Mouse (Mus musculus): ENCODE results near the gene Trim38. TPM values are rescaled to one million over a fixed set of nuclear protein-coding genes. Genes with fewer than 3 reads are reported as not detected.
A peak's percentile ranks its signal among the peaks of the same experiment; 100 is the strongest.

The Trim38 gene
- polyA plus RNA-seq, 1 experiment from 2014 or later: not detected

- Histone ChIP-seq H3K27ac (ENCODE audit: low read length) (peak overlapping the region; percentile 96), H3K27me3 (ENCODE audit: control insufficient read depth, insufficient read depth, low read length) (no peaks in the 10 kb centered on the region), H3K4me1 (ENCODE audit: control insufficient read depth, insufficient read depth, low read length) (peaks cover 22% of the 10 kb centered on the region), H3K36me3 (ENCODE audit: control insufficient read depth, insufficient read depth) (no peaks in the 10 kb centered on the region), H3K9ac (ENCODE audit: low read length) (peak overlapping the region; percentile 86), H3K4me3 (ENCODE audit: low read length) (peak overlapping the region; percentile 76), H3K4me2 (ENCODE audit: low read depth, low read length) (peak overlapping the region; percentile 89), H3K9me3 (replicated peaks; ENCODE audit: control insufficient read depth, low read length) (no peaks in the 10 kb centered on the region)
- no peak for ATAC-seq (replicated peaks; ENCODE audit: extremely low read depth, insufficient read depth, low FRiP score)
- 40% methylated on average over 11 of the region's 12 CpGs for WGBS
Measured at GRCm38 (mm10) chr13:23764324-23765171, 5.2 kb upstream of the Trim38 start.

GRCm38 (mm10) chr13:23765172-23765513 is 4.6 kb upstream of the Trim38 start:
- Histone ChIP-seq H3K36me3 (ENCODE audit: control insufficient read depth, insufficient read depth) (no peaks in the 10 kb centered on the region), H3K9me3 (replicated peaks; ENCODE audit: control insufficient read depth, low read length) (no peaks in the 10 kb centered on the region), H3K27ac (ENCODE audit: low read length) (no peak overlapping the region), H3K4me3 (ENCODE audit: low read length) (no peak overlapping the region), H3K27me3 (ENCODE audit: control insufficient read depth, insufficient read depth, low read length) (no peaks in the 10 kb centered on the region), H3K4me1 (ENCODE audit: control insufficient read depth, insufficient read depth, low read length) (peaks cover 18% of the 10 kb centered on the region), H3K9ac (ENCODE audit: low read length) (no peak overlapping the region), H3K4me2 (ENCODE audit: low read depth, low read length) (no peak overlapping the region)
- ATAC-seq (replicated peaks; ENCODE audit: extremely low read depth, insufficient read depth, low FRiP score): no peak
- 64% methylated on average over 1 of the region's 1 CpGs for WGBS

GRCm38 (mm10) chr13:23766772-23767171 is 2.9 kb upstream of the Trim38 start:
- no peaks in the 10 kb centered on the region for H3K27me3 ChIP-seq (ENCODE audit: control insufficient read depth, insufficient read depth, low read length)
- no peaks in the 10 kb centered on the region for H3K36me3 ChIP-seq (ENCODE audit: control insufficient read depth, insufficient read depth)
- no peak overlapping the region for H3K9ac ChIP-seq (ENCODE audit: low read length)
- H3K4me3 ChIP-seq (ENCODE audit: low read length): no peak overlapping the region
- peaks cover 14% of the 10 kb centered on the region for H3K4me1 ChIP-seq (ENCODE audit: control insufficient read depth, insufficient read depth, low read length)
- no peaks in the 10 kb centered on the region for H3K9me3 ChIP-seq (replicated peaks; ENCODE audit: control insufficient read depth, low read length)
- H3K4me2 ChIP-seq (ENCODE audit: low read depth, low read length): no peak overlapping the region
- no peak for ATAC-seq (replicated peaks; ENCODE audit: extremely low read depth, insufficient read depth, low FRiP score)
- no peak overlapping the region for H3K27ac ChIP-seq (ENCODE audit: low read length)

GRCm38 (mm10) chr13:23768834-23769397 is 797 bp upstream of the Trim38 start:
- Histone ChIP-seq H3K4me3 (ENCODE audit: low read length) (no peak overlapping the region), H3K27ac (ENCODE audit: low read length) (no peak overlapping the region), H3K9ac (ENCODE audit: low read length) (no peak overlapping the region), H3K27me3 (ENCODE audit: control insufficient read depth, insufficient read depth, low read length) (no peaks in the 10 kb centered on the region), H3K4me2 (ENCODE audit: low read depth, low read length) (no peak overlapping the region), H3K9me3 (replicated peaks; ENCODE audit: control insufficient read depth, low read length) (no peaks in the 10 kb centered on the region), H3K4me1 (ENCODE audit: control insufficient read depth, insufficient read depth, low read length) (peaks cover 17% of the 10 kb centered on the region), H3K36me3 (ENCODE audit: control insufficient read depth, insufficient read depth) (no peaks in the 10 kb centered on the region)
- no peak for ATAC-seq (replicated peaks; ENCODE audit: extremely low read depth, insufficient read depth, low FRiP score)
- 36% methylated on average over 5 of the region's 5 CpGs for WGBS

- no peaks in the 10 kb centered on the region for H3K27me3 ChIP-seq (ENCODE audit: control insufficient read depth, insufficient read depth, low read length)
- no peaks in the 10 kb centered on the region for H3K36me3 ChIP-seq (ENCODE audit: control insufficient read depth, insufficient read depth)
- no peaks in the 10 kb centered on the region for H3K9me3 ChIP-seq (replicated peaks; ENCODE audit: control insufficient read depth, low read length)
- H3K4me2 ChIP-seq (ENCODE audit: low read depth, low read length): peak overlapping the region; percentile 61
- peak; percentile 89 for ATAC-seq (replicated peaks; ENCODE audit: extremely low read depth, insufficient read depth, low FRiP score)
- peak overlapping the region; percentile 36 for H3K4me3 ChIP-seq (ENCODE audit: low read length)
- peak overlapping the region; percentile 46 for H3K9ac ChIP-seq (ENCODE audit: low read length)
- 18% methylated on average over 21 of the region's 21 CpGs for WGBS
- H3K27ac ChIP-seq (ENCODE audit: low read length): no peak overlapping the region
- peaks cover 11% of the 10 kb centered on the region; the same call in 1 of the 2 replicates for H3K4me1 ChIP-seq (ENCODE audit: control insufficient read depth, insufficient read depth, low read length)
Measured at GRCm38 (mm10) chr13:23772561-23773313, 3.0 kb downstream of the Trim38 start.

GRCm38 (mm10) chr13:23778339-23778738 is 8.6 kb downstream of the Trim38 start:
- no peaks in the 10 kb centered on the region for H3K4me1 ChIP-seq (ENCODE audit: control insufficient read depth, insufficient read depth, low read length)
- H3K9ac ChIP-seq (ENCODE audit: low read length): no peak overlapping the region
- H3K27ac ChIP-seq (ENCODE audit: low read length): no peak overlapping the region
- no peaks in the 10 kb centered on the region for H3K36me3 ChIP-seq (ENCODE audit: control insufficient read depth, insufficient read depth)
- no peaks in the 10 kb centered on the region for H3K27me3 ChIP-seq (ENCODE audit: control insufficient read depth, insufficient read depth, low read length)
- ATAC-seq (replicated peaks; ENCODE audit: extremely low read depth, insufficient read depth, low FRiP score): no peak
- 92% methylated on average over 7 of the region's 7 CpGs for WGBS
- no peak overlapping the region for H3K4me3 ChIP-seq (ENCODE audit: low read length)
- H3K4me2 ChIP-seq (ENCODE audit: low read depth, low read length): no peak overlapping the region
- H3K9me3 ChIP-seq (replicated peaks; ENCODE audit: control insufficient read depth, low read length): no peaks in the 10 kb centered on the region

GRCm38 (mm10) chr13:23779025-23779424 is 9.3 kb downstream of the Trim38 start:
- WGBS: 61% methylated on average over 4 of the region's 4 CpGs
- Histone ChIP-seq H3K4me2 (ENCODE audit: low read depth, low read length) (no peak overlapping the region), H3K4me3 (ENCODE audit: low read length) (no peak overlapping the region), H3K27me3 (ENCODE audit: control insufficient read depth, insufficient read depth, low read length) (no peaks in the 10 kb centered on the region), H3K9ac (ENCODE audit: low read length) (no peak overlapping the region), H3K4me1 (ENCODE audit: control insufficient read depth, insufficient read depth, low read length) (no peaks in the 10 kb centered on the region), H3K36me3 (ENCODE audit: control insufficient read depth, insufficient read depth) (no peaks in the 10 kb centered on the region), H3K27ac (ENCODE audit: low read length) (no peak overlapping the region), H3K9me3 (replicated peaks; ENCODE audit: control insufficient read depth, low read length) (no peaks in the 10 kb centered on the region)
- no peak for ATAC-seq (replicated peaks; ENCODE audit: extremely low read depth, insufficient read depth, low FRiP score)

GRCm38 (mm10) chr13:23792520-23792919 is 22.8 kb downstream of the Trim38 start:
- no peak overlapping the region for H3K27ac ChIP-seq (ENCODE audit: low read length)
- no peaks in the 10 kb centered on the region for H3K27me3 ChIP-seq (ENCODE audit: control insufficient read depth, insufficient read depth, low read length)
- ATAC-seq (replicated peaks; ENCODE audit: extremely low read depth, insufficient read depth, low FRiP score): no peak
- no peaks in the 10 kb centered on the region for H3K9me3 ChIP-seq (replicated peaks; ENCODE audit: control insufficient read depth, low read length)
- no peaks in the 10 kb centered on the region for H3K4me1 ChIP-seq (ENCODE audit: control insufficient read depth, insufficient read depth, low read length)
- H3K9ac ChIP-seq (ENCODE audit: low read length): no peak overlapping the region
- H3K4me2 ChIP-seq (ENCODE audit: low read depth, low read length): no peak overlapping the region
- 40% methylated on average over 2 of the region's 2 CpGs for WGBS
- no peak overlapping the region for H3K4me3 ChIP-seq (ENCODE audit: low read length)
- H3K36me3 ChIP-seq (ENCODE audit: control insufficient read depth, insufficient read depth): no peaks in the 10 kb centered on the region

GRCm38 (mm10) chr13:23799405-23799804 is 29.7 kb downstream of the Trim38 start:
- H3K9ac ChIP-seq (ENCODE audit: low read length): no peak overlapping the region
- no peak overlapping the region for H3K4me2 ChIP-seq (ENCODE audit: low read depth, low read length)
- H3K4me3 ChIP-seq (ENCODE audit: low read length): no peak overlapping the region
- 71% methylated on average over 5 of the region's 5 CpGs for WGBS
- no peaks in the 10 kb centered on the region for H3K27me3 ChIP-seq (ENCODE audit: control insufficient read depth, insufficient read depth, low read length)
- H3K36me3 ChIP-seq (ENCODE audit: control insufficient read depth, insufficient read depth): no peaks in the 10 kb centered on the region
- no peak for ATAC-seq (replicated peaks; ENCODE audit: extremely low read depth, insufficient read depth, low FRiP score)
- H3K9me3 ChIP-seq (replicated peaks; ENCODE audit: control insufficient read depth, low read length): no peaks in the 10 kb centered on the region
- H3K27ac ChIP-seq (ENCODE audit: low read length): no peak overlapping the region
- no peaks in the 10 kb centered on the region for H3K4me1 ChIP-seq (ENCODE audit: control insufficient read depth, insufficient read depth, low read length)

Measured in heart, embryonic 16.5 days (tissue).